Mouse (Mus musculus) kidney, adult 2 months (tissue): ENCODE data around the gene Chad. TPM values are rescaled to one million over a fixed set of nuclear protein-coding genes. Genes with fewer than 3 reads are reported as not detected.

ENCODE experiments used
- DNase-seq: peaks from one replicate; pipeline ENCODE4 v3.0.0; 2021
- H3K27ac ChIP-seq: fragments of 200-500 bp; 2 replicates; pipeline ENCODE4 v1.5.1; 2012; ENCODE audit warnings: low read depth, low read length, control low read depth, inconsistent platforms; ENCODE audit not compliant: insufficient read depth
- H3K27me3 ChIP-seq: fragments of 200-500 bp; replicated peaks from 2 replicates; pipeline ENCODE4 v1.6.1; 2012; ENCODE audit warnings: mild to moderate bottlenecking, moderate library complexity, low read length, inconsistent platforms; ENCODE audit not compliant: control insufficient read depth, insufficient read depth
- H3K36me3 ChIP-seq: fragments of 200-500 bp; 2 replicates; pipeline ENCODE4 v1.6.1; 2012; ENCODE audit warnings: mild to moderate bottlenecking, moderate library complexity, low read length, inconsistent platforms; ENCODE audit not compliant: control insufficient read depth, insufficient read depth
- H3K4me1 ChIP-seq: fragments of 200-500 bp; 2 replicates; pipeline ENCODE4 v1.6.1; 2011; ENCODE audit warnings: low read length; ENCODE audit not compliant: control insufficient read depth, insufficient read depth
- H3K4me3 ChIP-seq: fragments of 200-500 bp; 2 replicates; pipeline ENCODE4 v1.5.1; 2011; ENCODE audit warnings: mild to moderate bottlenecking, low read depth, low read length, control low read depth; ENCODE audit not compliant: insufficient read depth
- CTCF ChIP-seq: fragments of 200-500 bp; conservative IDR thresholded peaks from 2 replicates; pipeline ENCODE4 v1.5.1; 2011; ENCODE audit warnings: low read depth, mild to moderate bottlenecking, control low read depth, low read length, moderate library complexity, mixed read lengths; ENCODE audit not compliant: insufficient read depth, insufficient read length
- POLR2A ChIP-seq: fragments of 200-500 bp; IDR thresholded peaks from one replicate; pipeline ENCODE4 v1.6.1; 2011; ENCODE audit warnings: low read depth, low read length, control low read depth
- WGBS: fragments of 180-500 bp; shearing (Covaris S2); methylation state at CpG from one replicate; pipeline ENCODE4 v1.1.7; 2018; 5-methylcytosine and 5-hydroxymethylcytosine counted together
- polyA plus RNA-seq: library from polyadenylated mRNA; depleted of rRNA; stranded (reverse); fragments of >200 nt; gene quantifications from 2 replicates; pipeline ENCODE4 v1.2.3, GENCODE M21; 2012

Gene Chad
- polyA plus RNA-seq, 1 experiment: 0.22 TPM

- TF ChIP-seq POLR2A (no peak), CTCF (peak; percentile 77)
- Histone ChIP-seq H3K36me3 (no peaks in the 10 kb centered on the region), H3K4me3 (peak within 1 kb of the TSS; percentile 77), H3K27ac (peak within 1 kb of the TSS; percentile 90), H3K27me3 (no peaks in the 10 kb centered on the region), H3K4me1 (no peaks in the 10 kb centered on the region)
- WGBS: 2% methylated on average over 49 of the region's 49 CpGs
- peak; percentile 97 for DNase-seq
Observed at GRCm38 (mm10) chr11:94548888-94549690, 15.8 kb upstream of the Chad start, which contains the start of gene Rsad1. Rsad1 (minus strand) TSS chr11:94549255.

- H3K4me1 ChIP-seq: 0 out of 2 replicates have a peak, but pooled peaks cover 3% of the 10 kb centered on the region
- no peak for DNase-seq
- WGBS: 63% methylated on average over 10 of the region's 10 CpGs
- TF ChIP-seq POLR2A (no peak), CTCF (no peak)
- H3K36me3 ChIP-seq: no peaks in the 10 kb centered on the region
- peak overlapping the region; percentile 43; the same call in 1 of the 2 replicates for H3K27ac ChIP-seq
- H3K4me3 ChIP-seq: no peak overlapping the region
- no peaks in the 10 kb centered on the region for H3K27me3 ChIP-seq
Observed at GRCm38 (mm10) chr11:94549691-94550441, 15.0 kb upstream of the Chad start.

GRCm38 (mm10) chr11:94550442-94550744 lies 14.5 kb upstream of the Chad start:
- no peak for TF ChIP-seq POLR2A
- TF ChIP-seq CTCF: no peak
- H3K27ac ChIP-seq: no peak overlapping the region
- H3K36me3 ChIP-seq: no peaks in the 10 kb centered on the region
- no peak for DNase-seq
- 0 out of 2 replicates have a peak, but pooled peaks cover 3% of the 10 kb centered on the region for H3K4me1 ChIP-seq
- no peak overlapping the region for H3K4me3 ChIP-seq
- whole genome bisulfite sequencing: 78% methylated on average over 5 of the region's 5 CpGs
- no peaks in the 10 kb centered on the region for H3K27me3 ChIP-seq

- WGBS: 76% methylated on average over 3 of the region's 3 CpGs
- TF ChIP-seq POLR2A (no peak), CTCF (no peak)
- H3K4me3 ChIP-seq: no peak overlapping the region
- H3K27ac ChIP-seq: no peak overlapping the region
- H3K4me1 ChIP-seq: 0 out of 2 replicates have a peak, but pooled peaks cover 3% of the 10 kb centered on the region
- H3K36me3 ChIP-seq: no peaks in the 10 kb centered on the region
- no peak for DNase-seq
- H3K27me3 ChIP-seq: no peaks in the 10 kb centered on the region
Observed at GRCm38 (mm10) chr11:94558226-94558625, 6.6 kb upstream of the Chad start.

- Histone ChIP-seq H3K27me3 (no peaks in the 10 kb centered on the region), H3K27ac (no peak overlapping the region), H3K4me1 (no peaks in the 10 kb centered on the region), H3K4me3 (no peak overlapping the region), H3K36me3 (no peaks in the 10 kb centered on the region)
- no peak for TF ChIP-seq CTCF
- TF ChIP-seq POLR2A: no peak
- no peak for DNase-seq
- 91% methylated on average over 5 of the region's 5 CpGs for WGBS
Observed at GRCm38 (mm10) chr11:94563383-94563782, 1.5 kb upstream of the Chad start.

- TF ChIP-seq POLR2A (no peak), CTCF (no peak)
- H3K4me3 ChIP-seq: no peak overlapping the region
- no peaks in the 10 kb centered on the region for H3K4me1 ChIP-seq
- H3K36me3 ChIP-seq: no peaks in the 10 kb centered on the region
- no peaks in the 10 kb centered on the region for H3K27me3 ChIP-seq
- DNase-seq: no peak
- H3K27ac ChIP-seq: no peak overlapping the region
- WGBS: 66% methylated on average over 5 of the region's 5 CpGs
Observed at GRCm38 (mm10) chr11:94563821-94564220, 1.0 kb upstream of the Chad start.

DNA sequence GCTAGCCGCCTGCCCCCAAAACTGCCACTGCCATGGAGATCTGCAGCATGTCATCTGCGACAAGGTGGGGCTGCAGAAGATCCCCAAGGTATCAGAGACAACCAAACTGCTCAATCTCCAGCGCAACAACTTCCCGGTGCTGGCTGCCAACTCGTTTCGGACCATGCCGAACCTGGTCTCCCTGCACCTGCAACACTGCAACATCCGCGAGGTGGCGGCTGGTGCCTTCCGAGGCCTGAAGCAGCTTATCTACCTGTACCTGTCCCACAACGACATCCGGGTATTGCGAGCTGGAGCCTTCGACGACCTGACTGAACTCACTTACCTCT lies 268 bp downstream of the Chad start:
- WGBS: 65% methylated on average over 16 of the region's 16 CpGs
- no peaks in the 10 kb centered on the region for H3K36me3 ChIP-seq
- H3K27me3 ChIP-seq: no peaks in the 10 kb centered on the region
- H3K27ac ChIP-seq: no peak overlapping the region
- no peak for DNase-seq
- TF ChIP-seq POLR2A (no peak), CTCF (no peak; the same call in 1 of the 2 replicates)
- H3K4me3 ChIP-seq: no peak overlapping the region
- H3K4me1 ChIP-seq: no peaks in the 10 kb centered on the region
